Mouse (Mus musculus) midbrain, embryonic 10.5 days (tissue): Measurements from ENCODE around the gene E2f6. TPM values are rescaled to one million over a fixed set of nuclear protein-coding genes. Genes with fewer than 3 reads are reported as not detected.

Experiments used
- DNase-seq: peaks from one replicate; pipeline ENCODE4 v3.0.0-alpha.2; 2017; ENCODE audit warnings: low spot score
- H3K27ac ChIP-seq: fragments of 300-500 bp; sonication (generic); replicated peaks from 2 replicates; pipeline ENCODE4 v1.5.1; 2016; ENCODE audit warnings: mild to moderate bottlenecking
- H3K27me3 ChIP-seq: fragments of 300-500 bp; sonication (generic); 2 replicates; pipeline ENCODE4 v1.6.1; 2016; ENCODE audit warnings: low read depth, mild to moderate bottlenecking; ENCODE audit not compliant: poor library complexity, severe bottlenecking
- H3K36me3 ChIP-seq: fragments of 300-500 bp; sonication (generic); 2 replicates; pipeline ENCODE4 v1.6.1; 2016; ENCODE audit warnings: mild to moderate bottlenecking, moderate library complexity
- H3K4me1 ChIP-seq: fragments of 300-500 bp; sonication (generic); 2 replicates; pipeline ENCODE4 v1.6.1; 2016
- H3K4me3 ChIP-seq: fragments of 300-500 bp; sonication (generic); 2 replicates; pipeline ENCODE4 v1.5.1; 2016; ENCODE audit warnings: mild to moderate bottlenecking, moderate library complexity
- H3K9me3 ChIP-seq: fragments of 300-500 bp; sonication (generic); replicated peaks from 2 replicates; pipeline ENCODE4 v1.6.1; 2016; ENCODE audit warnings: mild to moderate bottlenecking
- WGBS: fragments of 180-500 bp; shearing (Covaris S2); methylation state at CpG from one replicate; pipeline ENCODE4 v1.1.7; 2016; 5-methylcytosine and 5-hydroxymethylcytosine counted together
- polyA plus RNA-seq: library from polyadenylated mRNA; unstranded; fragments of >200 nt; fragmentation: Nextera tagmentation; extraction: Ambion mirVana; gene quantifications from 2 replicates; pipeline ENCODE4 v1.2.1, GENCODE M21; 2016

The E2f6 gene
- 72.8 and 73.0 TPM in 2 replicates for polyA plus RNA-seq

GRCm38 (mm10) chr12:16810525-16811431, at the start of gene E2f6:
TSS of gene E2f6 (plus strand) at chr12:16810963.
- H3K27ac ChIP-seq: peak within 1 kb of the TSS; percentile 98
- H3K9me3 ChIP-seq: peaks cover 5% of the 10 kb centered on the region; the same call in 1 of the 2 replicates
- WGBS: 7% methylated on average over 70 of the region's 81 CpGs
- peak; percentile 88 for DNase-seq
- H3K27me3 ChIP-seq: peaks cover 45% of the 10 kb centered on the region
- peaks cover 25% of the 10 kb centered on the region for H3K36me3 ChIP-seq
- peak within 1 kb of the TSS; percentile 77 for H3K4me3 ChIP-seq
- H3K4me1 ChIP-seq: peaks cover 34% of the 10 kb centered on the region

- DNase-seq: no peak
- 97% methylated on average over 3 of the region's 3 CpGs for WGBS
- Histone ChIP-seq H3K27ac (no peak overlapping the region), H3K4me1 (peaks cover 57% of the 10 kb centered on the region), H3K9me3 (peaks cover 4% of the 10 kb centered on the region; the same call in 1 of the 2 replicates), H3K27me3 (no peaks in the 10 kb centered on the region), H3K36me3 (peaks cover 44% of the 10 kb centered on the region), H3K4me3 (no peak overlapping the region)
These were observed 49.3 kb upstream of the E2f6 start for GRCm38 (mm10) chr12:16761461-16761860.

GRCm38 (mm10) chr12:16763649-16764422, 46.9 kb upstream of the E2f6 start:
- Histone ChIP-seq H3K4me3 (no peak overlapping the region), H3K27me3 (no peaks in the 10 kb centered on the region), H3K36me3 (peaks cover 59% of the 10 kb centered on the region), H3K9me3 (peaks cover 4% of the 10 kb centered on the region; the same call in 1 of the 2 replicates), H3K27ac (0 out of 2 replicates have a peak overlapping the region, but pooled peaks have one; percentile 28), H3K4me1 (peaks cover 44% of the 10 kb centered on the region)
- DNase-seq: no peak
- 88% methylated on average over 4 of the region's 4 CpGs for WGBS

GRCm38 (mm10) chr12:16764776-16765445, 45.9 kb upstream of the E2f6 start:
- H3K36me3 ChIP-seq: peaks cover 63% of the 10 kb centered on the region
- no peak for DNase-seq
- 81% methylated on average over 12 of the region's 12 CpGs for WGBS
- peak overlapping the region; percentile 42 for H3K27ac ChIP-seq
- H3K9me3 ChIP-seq: peaks cover 4% of the 10 kb centered on the region; the same call in 1 of the 2 replicates
- peaks cover 40% of the 10 kb centered on the region for H3K4me1 ChIP-seq
- no peaks in the 10 kb centered on the region for H3K27me3 ChIP-seq
- H3K4me3 ChIP-seq: no peak overlapping the region

- Histone ChIP-seq H3K4me3 (no peak overlapping the region), H3K27me3 (no peaks in the 10 kb centered on the region), H3K9me3 (peaks cover 4% of the 10 kb centered on the region; the same call in 1 of the 2 replicates), H3K4me1 (peaks cover 48% of the 10 kb centered on the region), H3K36me3 (peaks cover 83% of the 10 kb centered on the region), H3K27ac (no peak overlapping the region)
- DNase-seq: no peak
- WGBS: 86% methylated on average over 3 of the region's 3 CpGs
These were observed 42.5 kb upstream of the E2f6 start for GRCm38 (mm10) chr12:16768251-16768650.

- WGBS: 80% methylated on average over 2 of the region's 2 CpGs
- Histone ChIP-seq H3K27me3 (no peaks in the 10 kb centered on the region), H3K36me3 (peaks cover 86% of the 10 kb centered on the region), H3K4me3 (no peak overlapping the region), H3K4me1 (peaks cover 47% of the 10 kb centered on the region), H3K9me3 (peaks cover 4% of the 10 kb centered on the region; the same call in 1 of the 2 replicates), H3K27ac (no peak overlapping the region)
- DNase-seq: no peak
These were observed 42.1 kb upstream of the E2f6 start for GRCm38 (mm10) chr12:16768711-16769110.

GRCm38 (mm10) chr12:16769601-16770165, 41.1 kb upstream of the E2f6 start:
- Histone ChIP-seq H3K4me1 (peaks cover 37% of the 10 kb centered on the region), H3K9me3 (peaks cover 8% of the 10 kb centered on the region; the same call in 1 of the 2 replicates), H3K27ac (no peak overlapping the region), H3K27me3 (no peaks in the 10 kb centered on the region), H3K4me3 (no peak overlapping the region), H3K36me3 (peaks cover 85% of the 10 kb centered on the region)
- DNase-seq: no peak
- WGBS: 93% methylated on average over 6 of the region's 6 CpGs

- H3K9me3 ChIP-seq: 0 out of 2 replicates have a peak, but pooled peaks cover 4% of the 10 kb centered on the region
- peaks cover 81% of the 10 kb centered on the region for H3K36me3 ChIP-seq
- no peak overlapping the region for H3K27ac ChIP-seq
- H3K4me3 ChIP-seq: no peak overlapping the region
- DNase-seq: no peak
- WGBS: 96% methylated on average over 4 of the region's 4 CpGs
- H3K4me1 ChIP-seq: peaks cover 30% of the 10 kb centered on the region
- no peaks in the 10 kb centered on the region for H3K27me3 ChIP-seq
These were observed 36.2 kb upstream of the E2f6 start for GRCm38 (mm10) chr12:16774605-16775004.

- H3K4me3 ChIP-seq: no peak overlapping the region
- H3K27me3 ChIP-seq: no peaks in the 10 kb centered on the region
- H3K9me3 ChIP-seq: 0 out of 2 replicates have a peak, but pooled peaks cover 4% of the 10 kb centered on the region
- 92% methylated on average over 3 of the region's 3 CpGs for WGBS
- no peak for DNase-seq
- peaks cover 79% of the 10 kb centered on the region for H3K36me3 ChIP-seq
- H3K27ac ChIP-seq: no peak overlapping the region
- H3K4me1 ChIP-seq: peaks cover 30% of the 10 kb centered on the region
These were observed 35.4 kb upstream of the E2f6 start for GRCm38 (mm10) chr12:16775351-16775750.

GRCm38 (mm10) chr12:16778523-16778922, 32.2 kb upstream of the E2f6 start:
- 71% methylated on average over 5 of the region's 5 CpGs for WGBS
- H3K27ac ChIP-seq: no peak overlapping the region; the same call in 1 of the 2 replicates
- no peak for DNase-seq
- H3K4me3 ChIP-seq: no peak overlapping the region
- H3K9me3 ChIP-seq: 0 out of 2 replicates have a peak, but pooled peaks cover 4% of the 10 kb centered on the region
- no peaks in the 10 kb centered on the region for H3K27me3 ChIP-seq
- H3K36me3 ChIP-seq: peaks cover 88% of the 10 kb centered on the region
- H3K4me1 ChIP-seq: peaks cover 10% of the 10 kb centered on the region; the same call in 1 of the 2 replicates

GRCm38 (mm10) chr12:16779165-16779564, 31.6 kb upstream of the E2f6 start:
- H3K4me3 ChIP-seq: no peak overlapping the region
- H3K27ac ChIP-seq: no peak overlapping the region
- no peak for DNase-seq
- H3K36me3 ChIP-seq: peaks cover 89% of the 10 kb centered on the region
- peaks cover 10% of the 10 kb centered on the region; the same call in 1 of the 2 replicates for H3K4me1 ChIP-seq
- 0 out of 2 replicates have a peak, but pooled peaks cover 4% of the 10 kb centered on the region for H3K9me3 ChIP-seq
- no peaks in the 10 kb centered on the region for H3K27me3 ChIP-seq
- 61% methylated on average over 2 of the region's 2 CpGs for WGBS
